Mouse (Mus musculus): ENCODE measurements around the gene Lyrm4.

The Lyrm4 gene

DNA sequence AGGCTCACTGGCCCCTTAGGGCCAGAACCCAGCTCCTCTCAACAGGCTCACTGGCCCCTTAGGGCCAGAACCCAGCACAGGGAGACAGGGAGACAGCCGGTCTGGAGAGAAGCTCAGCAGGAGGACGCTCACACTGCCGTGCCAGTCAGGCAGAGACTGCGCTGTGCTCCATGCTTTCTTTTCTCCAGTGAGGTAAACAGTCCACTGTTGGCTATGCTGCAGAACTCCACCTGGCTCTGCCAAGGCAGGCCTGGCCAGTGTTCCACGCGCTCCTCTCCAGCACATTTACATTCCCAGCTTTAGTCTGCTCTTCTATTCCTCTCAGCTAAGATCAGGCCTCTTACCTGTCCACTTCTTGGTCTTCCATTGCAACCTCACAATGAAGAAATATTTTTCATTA lies 11.7 kb downstream of the Lyrm4 start:
- in situ Hi-C loops (cut with MboI, MseI), result no loop called here

- in situ Hi-C loops (cut with MboI, MseI), result no loop called here
Observed at GRCm38 (mm10) chr13:36096684-36097383, 20.5 kb downstream of the Lyrm4 start.

- in situ Hi-C loops (cut with MboI, MseI), result no loop called here
Observed at GRCm38 (mm10) chr13:36088168-36088567, 29.2 kb downstream of the Lyrm4 start.

GRCm38 (mm10) chr13:36087427-36087826 lies 29.9 kb downstream of the Lyrm4 start:
- in situ Hi-C loops (cut with MboI, MseI), result no loop called here

GRCm38 (mm10) chr13:36086608-36087391 lies 30.5 kb downstream of the Lyrm4 start:
- in situ Hi-C loops (cut with MboI, MseI), result no loop called here

DNA sequence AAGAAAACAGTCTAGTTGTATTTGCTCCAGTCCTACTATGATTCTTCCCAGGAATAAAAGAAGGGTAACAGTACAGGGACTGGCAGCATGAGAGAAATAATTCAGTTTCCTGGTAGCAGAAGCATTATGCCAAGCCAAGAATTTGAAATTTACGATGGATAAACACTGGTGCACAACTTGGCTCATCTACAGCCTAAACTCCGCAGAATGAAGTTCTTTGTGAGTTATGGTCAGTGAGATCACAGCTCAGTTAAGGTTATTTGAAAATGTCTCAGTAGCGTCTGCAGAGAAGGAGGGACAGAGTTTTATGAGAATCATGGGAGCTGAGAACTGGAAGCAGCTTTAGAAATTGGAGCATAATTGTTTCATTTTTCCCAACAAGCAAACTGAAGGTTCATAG lies 31.4 kb downstream of the Lyrm4 start:
- in situ Hi-C loops (cut with MboI, MseI), result no loop called here

GRCm38 (mm10) chr13:36084701-36085100 lies 32.6 kb downstream of the Lyrm4 start:
- in situ Hi-C loops (cut with MboI, MseI), result no loop called here

- in situ Hi-C loops (cut with MboI, MseI), result no loop called here
Observed at GRCm38 (mm10) chr13:36081591-36081990, 35.7 kb downstream of the Lyrm4 start.

GRCm38 (mm10) chr13:36074484-36074883 lies 42.8 kb downstream of the Lyrm4 start:
- in situ Hi-C loops (cut with MboI, MseI), result no loop called here

GRCm38 (mm10) chr13:36066676-36067075 lies 50.6 kb downstream of the Lyrm4 start:
- in situ Hi-C loops (cut with MboI, MseI), result no loop called here

- in situ Hi-C loops (cut with MboI, MseI), result no loop called here
Observed at GRCm38 (mm10) chr13:36057489-36057888, 59.8 kb downstream of the Lyrm4 start.

DNA sequence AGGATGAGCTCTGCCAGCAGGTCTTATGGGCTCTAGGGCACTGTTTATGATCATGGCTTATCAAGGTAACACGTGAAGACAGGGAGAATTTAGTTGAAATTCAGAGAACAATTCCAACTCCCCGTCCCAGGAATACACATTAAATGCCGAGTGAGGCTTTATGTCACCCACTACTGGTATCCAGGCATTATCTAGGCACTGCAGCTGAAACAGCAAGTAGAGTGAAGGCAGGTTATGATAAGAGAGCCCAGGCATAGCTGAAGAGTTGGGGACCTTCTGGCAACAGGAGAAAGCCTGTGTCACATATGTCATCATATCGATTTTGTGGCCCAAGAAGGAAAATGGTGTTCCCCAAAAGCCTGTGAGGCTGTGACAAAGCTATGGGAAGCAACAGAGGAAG lies 60.4 kb downstream of the Lyrm4 start:
- in situ Hi-C loops (cut with MboI, MseI), result no loop called here

DNA sequence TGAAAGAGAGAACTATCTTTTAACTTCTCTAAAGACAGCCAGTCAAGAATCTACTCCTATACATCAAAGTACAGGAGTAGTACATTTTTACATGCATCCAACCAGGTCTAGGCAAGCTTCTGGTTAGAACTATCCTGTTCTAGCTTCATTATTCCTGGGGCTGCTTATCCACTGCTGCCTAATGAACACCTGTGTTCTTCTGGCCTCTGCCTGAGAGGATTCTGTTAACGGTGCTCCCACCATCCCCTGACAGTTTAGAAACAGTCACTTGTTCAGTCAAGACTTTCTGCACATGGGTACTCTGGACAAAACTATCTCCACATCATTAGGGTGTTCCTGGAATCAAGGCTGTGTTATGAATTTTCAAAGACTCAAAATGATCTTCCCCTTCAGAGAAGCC lies 60.8 kb downstream of the Lyrm4 start:
- in situ Hi-C loops (cut with MboI, MseI), result no loop called here

- in situ Hi-C loops (cut with MboI, MseI), result no loop called here
Observed at GRCm38 (mm10) chr13:36035528-36035927, 81.8 kb downstream of the Lyrm4 start.

GRCm38 (mm10) chr13:36031959-36032358 lies 85.4 kb downstream of the Lyrm4 start:
- in situ Hi-C loops (cut with MboI, MseI), result no loop called here

DNA sequence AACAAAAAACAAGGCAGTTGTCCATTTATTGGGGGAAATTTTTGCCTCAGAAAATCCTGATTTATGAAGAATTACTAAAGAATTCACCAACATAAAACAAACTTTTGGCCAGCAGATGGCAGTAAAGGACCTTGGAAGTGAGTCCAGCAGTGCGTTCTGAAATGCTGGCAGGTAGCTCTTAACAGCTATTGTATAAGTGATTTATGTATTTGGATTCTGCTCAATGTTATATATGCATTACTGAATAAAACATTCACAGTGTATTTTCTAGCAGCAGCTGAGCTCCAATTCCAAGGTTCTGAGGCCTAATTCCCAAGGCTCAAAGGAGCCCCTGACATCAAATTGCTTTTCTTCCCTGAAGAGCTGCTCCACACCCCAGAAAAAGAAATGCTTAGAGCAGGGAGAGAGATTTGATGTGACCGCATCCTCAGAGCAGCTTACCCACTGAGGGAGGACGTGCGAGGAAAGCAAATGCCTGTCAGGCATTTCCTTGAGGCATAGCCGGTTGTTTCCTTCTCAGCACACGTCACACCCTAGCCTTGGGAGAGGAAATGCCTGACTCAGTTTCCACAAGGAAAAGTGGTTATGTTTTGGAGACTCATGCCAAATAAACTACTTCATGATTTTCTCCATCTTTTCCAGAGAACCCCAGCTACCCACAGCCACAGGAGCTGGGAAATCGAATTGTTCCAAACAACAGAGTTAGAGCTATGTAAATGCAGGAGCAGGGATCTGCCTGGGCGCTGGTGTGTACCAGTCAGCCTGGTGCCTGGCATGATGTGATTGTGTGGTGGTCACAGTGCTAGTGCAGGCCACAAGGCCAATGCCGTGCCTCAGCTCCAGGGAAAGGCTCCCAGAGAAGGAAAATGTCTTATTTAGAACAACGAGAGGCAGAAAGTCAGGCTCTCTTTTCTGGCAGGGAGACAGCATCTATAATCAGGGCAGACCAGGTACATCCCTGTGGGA lies 97.7 kb downstream of the Lyrm4 start:
- in situ Hi-C loops (cut with MboI, MseI), result loop anchor here (5.0 kb wide), 1 partner anchor 1313 kb away; no protein-coding TSS in a partner anchor

DNA sequence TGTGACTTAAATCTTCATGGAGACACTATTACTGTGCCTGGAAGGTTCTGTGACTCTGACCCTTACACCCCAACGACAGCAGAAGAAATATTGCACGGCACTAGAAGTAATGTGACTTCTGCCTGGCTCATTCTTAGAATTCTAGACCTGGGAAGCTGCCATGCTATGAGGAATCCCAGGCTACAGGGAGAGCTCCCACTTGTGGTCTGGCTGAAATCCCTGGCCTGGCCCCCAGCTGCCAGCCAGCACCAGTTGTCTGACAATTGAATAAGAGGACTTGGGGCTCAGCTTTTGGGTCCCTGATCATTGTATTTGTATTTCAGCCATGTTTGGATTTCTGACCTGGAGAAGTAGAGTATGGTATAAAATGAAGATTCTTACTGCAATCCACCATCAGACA lies 99.3 kb downstream of the Lyrm4 start:
- in situ Hi-C loops (cut with MboI, MseI), result no loop called here

DNA sequence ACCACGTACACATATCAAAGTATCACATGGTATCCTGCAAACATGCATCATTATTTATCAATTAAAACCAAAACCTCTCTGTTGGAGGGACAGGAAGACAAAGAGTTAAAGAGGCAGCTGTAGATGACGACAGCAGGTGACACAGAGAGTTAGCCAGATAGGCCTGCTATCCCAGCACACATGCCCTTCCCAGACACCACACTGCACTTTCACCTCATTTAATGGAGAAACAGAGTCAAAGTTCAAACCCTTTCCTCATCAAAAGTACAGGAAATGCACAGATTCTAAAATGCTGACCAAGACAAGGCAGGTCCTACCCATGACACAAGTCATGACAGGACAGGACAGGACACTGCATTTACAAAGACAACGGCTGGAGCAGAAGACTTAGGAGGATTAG lies 101.7 kb downstream of the Lyrm4 start:
- in situ Hi-C loops (cut with MboI, MseI), result no loop called here

DNA sequence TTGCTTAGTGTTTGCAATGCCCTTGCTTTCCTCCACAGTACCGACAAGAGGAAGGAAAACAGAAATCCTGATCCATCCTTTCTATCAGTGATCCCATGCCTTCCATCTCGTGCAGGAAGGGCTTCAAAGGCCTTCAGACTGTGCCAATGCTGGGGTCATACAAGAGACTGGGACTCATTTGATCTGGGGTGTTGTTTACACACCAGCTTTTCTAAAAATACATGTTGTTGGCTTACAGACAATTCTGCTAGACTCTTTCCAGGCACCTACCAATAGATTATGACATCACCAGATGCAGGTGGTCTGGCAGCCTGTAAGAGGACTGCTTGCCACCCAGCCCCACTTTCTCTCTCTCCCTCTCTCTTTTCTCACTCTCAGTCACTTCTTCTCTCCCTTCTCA lies 107.3 kb downstream of the Lyrm4 start:
- in situ Hi-C loops (cut with MboI, MseI), result no loop called here

GRCm38 (mm10) chr13:36000798-36001197 lies 116.5 kb downstream of the Lyrm4 start:
- in situ Hi-C loops (cut with MboI, MseI), result no loop called here

DNA sequence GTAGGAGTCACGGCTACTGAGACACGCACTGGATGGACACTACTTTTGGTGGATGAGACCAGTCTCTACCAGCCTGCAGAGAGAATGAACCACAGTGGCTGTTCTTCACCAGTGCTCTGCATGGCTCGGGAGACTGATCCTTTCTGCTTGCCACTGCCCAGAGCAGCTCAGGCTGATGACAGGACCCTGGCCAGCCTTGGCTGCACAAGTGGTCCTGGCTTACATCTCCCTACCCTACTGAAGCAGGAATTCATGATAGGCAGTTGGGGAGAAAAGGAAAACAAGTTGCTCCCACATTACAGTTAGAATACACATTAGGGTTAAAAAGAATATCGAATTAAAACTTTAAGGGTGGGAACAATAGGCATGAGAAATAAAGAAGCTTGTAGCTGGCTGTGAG lies 119.7 kb downstream of the Lyrm4 start:
- in situ Hi-C loops (cut with MboI, MseI), result no loop called here
